Mouse (Mus musculus) kidney, postnatal 36 days (tissue): ENCODE data around the gene Hist1h3f.

ENCODE experiments used
- DNase-seq, 2 experiments: peaks; one replicate each; pipeline ENCODE4 v3.0.0; 2021 to 2022; ENCODE audit warnings: mixed read lengths in 2 of 2

Gene Hist1h3f

DNA sequence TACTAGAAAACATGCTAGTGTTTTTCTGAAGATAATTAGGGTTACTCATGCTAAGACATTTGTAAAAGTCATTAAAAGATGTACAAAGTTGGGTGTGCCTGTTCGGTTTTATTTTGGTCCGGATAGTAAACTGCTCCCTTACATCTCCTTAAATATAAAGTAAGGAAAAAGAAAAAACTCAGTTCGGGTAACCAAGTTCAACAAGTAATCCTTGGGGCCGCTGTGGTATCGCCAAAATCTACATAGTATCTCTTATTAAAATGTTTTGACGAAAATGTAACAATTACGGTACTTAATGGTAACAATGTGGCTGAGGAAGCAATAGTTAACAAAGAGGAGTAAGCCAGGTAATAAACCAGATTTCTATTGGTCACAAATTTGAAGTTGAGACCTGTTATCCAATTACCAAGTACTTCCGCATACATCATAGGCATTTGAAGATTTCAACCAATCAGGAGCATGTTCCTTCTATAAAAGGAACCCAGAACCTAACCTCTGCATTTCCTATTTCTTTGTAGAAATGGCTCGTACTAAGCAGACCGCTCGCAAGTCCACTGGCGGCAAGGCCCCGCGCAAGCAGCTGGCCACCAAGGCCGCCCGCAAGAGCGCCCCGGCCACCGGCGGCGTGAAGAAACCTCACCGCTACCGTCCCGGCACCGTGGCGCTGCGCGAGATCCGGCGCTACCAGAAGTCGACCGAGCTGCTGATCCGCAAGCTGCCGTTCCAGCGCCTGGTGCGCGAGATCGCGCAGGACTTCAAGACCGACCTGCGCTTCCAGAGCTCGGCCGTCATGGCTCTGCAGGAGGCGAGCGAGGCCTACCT lies at the start of gene Hist1h3f:
Gene Hist1h3f, plus strand, starts transcription at position 88 of the 822 bp plus-strand sequence.
- peak; percentile 64 to 90 for DNase-seq

DNA sequence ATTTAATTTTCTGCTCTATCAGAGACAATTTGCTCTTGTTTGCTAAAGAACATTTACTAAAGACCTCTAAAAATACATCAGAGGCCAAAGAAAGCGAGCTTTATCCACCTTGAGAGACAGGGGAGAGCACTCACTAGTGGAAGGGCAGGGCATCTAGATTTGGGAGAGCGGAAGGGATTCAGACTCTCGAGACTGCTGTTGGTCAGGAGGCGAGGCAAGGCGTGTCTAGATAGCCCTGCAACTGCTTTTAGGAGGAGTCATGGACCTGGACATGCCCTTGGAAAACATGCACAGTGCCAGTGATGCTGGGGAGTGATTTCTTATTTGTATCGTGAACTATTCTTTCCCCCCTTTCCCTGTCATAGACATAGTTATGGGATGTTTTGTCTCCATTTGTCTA lies 48.3 kb upstream of the Hist1h3f start:
- DNase-seq = no peak

DNA sequence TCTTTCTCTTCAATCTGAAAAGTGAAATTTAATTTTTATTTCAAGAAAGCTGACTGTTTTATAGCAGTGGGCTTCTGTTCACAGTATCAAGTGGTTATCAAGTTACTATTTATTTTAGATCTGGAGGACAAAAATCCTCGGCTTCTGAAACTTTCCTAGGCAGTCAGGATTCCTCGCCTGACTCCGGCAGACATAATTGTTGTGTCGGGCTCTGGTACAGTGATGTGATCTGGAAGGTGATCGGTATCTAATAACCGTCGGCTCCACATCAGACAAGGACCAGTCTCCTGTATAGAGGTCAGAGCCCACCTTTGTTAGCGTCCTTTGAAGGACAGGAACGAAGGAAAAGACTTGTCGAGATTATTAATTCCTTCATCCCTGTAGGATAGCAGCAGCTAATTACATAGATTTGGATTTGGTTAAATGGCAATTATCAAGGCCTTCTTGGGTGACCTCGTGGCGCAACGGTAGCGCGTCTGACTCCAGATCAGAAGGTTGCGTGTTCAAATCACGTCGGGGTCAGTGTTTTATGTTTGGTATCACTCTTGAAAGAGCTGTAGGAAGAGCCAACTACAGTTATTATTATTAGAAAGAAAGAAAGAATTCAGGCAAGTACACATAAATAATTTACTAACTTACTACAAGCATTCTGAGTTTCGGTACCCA lies 46.1 kb upstream of the Hist1h3f start:
- DNase-seq = no peak

DNA sequence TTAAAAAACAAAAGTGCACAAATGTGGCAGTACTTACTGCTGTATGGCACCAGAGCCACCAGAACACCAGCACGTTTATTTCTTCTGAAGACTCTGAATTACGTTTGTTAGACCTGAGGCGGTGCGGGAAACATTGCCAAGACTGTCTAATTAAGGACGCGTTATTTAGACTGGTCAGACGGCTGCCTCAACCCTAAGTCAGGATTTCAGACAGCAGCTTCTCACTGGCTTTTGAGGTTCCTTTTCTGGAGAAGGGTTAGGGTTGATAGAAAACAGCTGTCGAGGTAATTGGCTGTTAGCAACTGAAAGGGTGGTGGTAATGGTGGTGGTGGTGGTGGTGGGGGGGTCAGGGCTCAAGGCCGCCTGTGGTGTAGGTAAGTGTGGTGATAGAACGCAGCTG lies 45.2 kb upstream of the Hist1h3f start:
- no peak for DNase-seq

DNA sequence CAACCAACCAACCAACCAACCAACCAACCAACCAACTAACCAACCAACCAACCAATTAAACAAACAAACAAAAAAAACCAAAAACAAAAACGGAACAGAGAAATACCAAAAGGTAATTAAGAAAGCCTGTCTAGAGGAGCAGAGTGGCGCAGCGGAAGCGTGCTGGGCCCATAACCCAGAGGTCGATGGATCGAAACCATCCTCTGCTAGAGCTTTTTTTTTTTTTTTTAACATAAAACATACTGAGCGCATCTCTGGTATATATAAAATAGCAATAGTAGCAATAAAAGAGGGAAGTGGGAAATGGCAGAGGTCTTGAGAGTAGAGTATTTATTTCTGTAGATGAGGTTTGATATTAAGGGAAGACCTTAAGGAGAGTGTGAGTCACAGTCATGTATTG lies 43.9 kb upstream of the Hist1h3f start:
- DNase-seq = no peak

DNA sequence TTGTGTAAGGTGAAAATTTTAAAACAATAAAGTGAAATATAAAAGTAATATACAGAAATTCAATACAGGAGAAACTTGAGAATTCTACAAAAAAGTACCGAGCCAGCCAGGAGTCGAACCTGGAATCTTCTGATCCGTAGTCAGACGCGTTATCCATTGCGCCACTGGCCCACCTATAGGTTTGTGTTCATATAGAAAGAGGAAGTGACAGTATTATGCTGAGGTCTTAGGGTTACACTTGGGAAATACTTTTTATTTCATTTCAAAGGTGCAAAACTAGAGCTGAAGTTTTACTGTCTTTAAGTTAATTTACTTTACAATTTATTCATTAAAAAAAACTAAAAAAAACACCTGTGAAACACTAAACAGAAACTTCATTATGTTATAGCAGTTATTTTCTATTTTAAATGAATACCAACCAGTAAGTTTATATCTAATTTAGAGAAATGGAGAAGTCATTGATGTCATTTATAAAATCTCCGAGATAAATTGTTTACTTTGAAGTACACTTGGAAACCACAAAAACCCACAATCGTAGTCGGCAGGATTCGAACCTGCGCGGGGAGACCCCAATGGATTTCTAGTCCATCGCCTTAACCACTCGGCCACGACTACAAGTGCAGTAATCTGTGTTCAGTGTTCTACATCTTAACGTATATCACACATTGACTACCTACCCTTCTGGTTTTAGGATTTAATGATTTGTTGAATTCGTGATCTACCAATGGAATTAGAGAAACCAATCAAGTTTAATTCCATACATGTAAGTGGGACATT lies 43.2 kb upstream of the Hist1h3f start:
- DNase-seq = peak in 1 of 2 experiments; percentile 34

DNA sequence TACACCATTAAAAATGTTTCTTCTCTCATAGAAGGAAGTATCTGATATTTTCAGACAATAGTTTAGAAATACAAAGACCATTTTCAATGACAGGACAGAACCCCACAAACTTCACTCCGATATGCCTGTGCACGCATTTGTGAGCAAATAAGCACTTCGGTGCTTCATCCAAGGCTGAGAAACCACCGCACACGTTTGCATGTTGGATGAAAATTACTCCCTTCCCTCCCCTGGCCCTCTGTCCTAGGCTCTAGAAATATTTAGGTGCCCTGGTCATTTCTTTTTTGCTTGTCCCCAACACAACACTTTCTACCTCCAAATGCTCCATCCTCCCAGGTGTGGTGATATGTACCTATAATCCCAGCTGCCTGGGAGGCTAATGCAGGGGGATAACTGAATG lies 42.3 kb upstream of the Hist1h3f start:
- DNase-seq = no peak

DNA sequence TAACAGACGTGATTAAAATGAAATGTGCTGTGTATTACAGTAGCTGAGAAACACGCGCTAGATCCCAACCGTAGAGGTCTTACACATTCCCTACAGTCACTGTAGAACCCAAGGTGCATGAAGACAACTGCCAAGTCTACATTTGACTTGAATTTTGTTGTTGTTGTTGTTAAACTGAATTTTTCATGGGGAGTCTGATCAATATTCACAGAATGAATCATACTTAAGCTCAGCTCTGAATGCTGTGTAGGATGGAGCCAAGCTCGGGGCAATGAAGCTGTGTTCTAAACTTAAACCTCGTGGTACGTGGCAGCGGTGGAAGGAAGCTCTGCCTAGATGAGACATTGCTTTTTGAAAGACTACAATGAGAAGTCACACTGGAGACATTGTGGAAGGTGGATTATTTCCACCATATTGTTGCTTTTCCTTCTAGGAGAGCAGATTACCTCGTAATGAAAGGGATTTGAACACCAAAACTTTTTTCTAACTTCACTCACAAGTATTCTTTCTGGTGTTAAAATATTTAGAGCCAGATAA lies 41.8 kb upstream of the Hist1h3f start:
- DNase-seq = no peak

DNA sequence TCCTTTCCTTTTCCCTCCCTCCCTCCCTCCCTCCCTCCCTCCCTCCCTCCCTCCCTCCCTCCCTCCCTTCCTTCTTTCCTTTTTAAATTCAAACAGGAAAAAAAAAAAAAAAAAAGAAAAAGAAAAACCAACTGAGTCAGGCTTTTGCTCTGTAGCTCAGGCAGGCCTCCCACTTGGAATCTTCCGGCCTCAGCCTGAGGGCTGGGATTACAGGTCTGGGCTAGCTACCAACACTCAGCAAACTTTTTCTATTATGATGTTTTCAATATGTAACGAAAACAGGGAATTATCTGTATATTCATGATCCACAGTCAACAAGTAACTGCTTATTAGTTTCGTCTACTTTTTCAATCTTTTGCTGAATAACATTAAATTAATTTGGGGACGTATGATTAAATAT lies 40.9 kb upstream of the Hist1h3f start:
- DNase-seq = no peak

DNA sequence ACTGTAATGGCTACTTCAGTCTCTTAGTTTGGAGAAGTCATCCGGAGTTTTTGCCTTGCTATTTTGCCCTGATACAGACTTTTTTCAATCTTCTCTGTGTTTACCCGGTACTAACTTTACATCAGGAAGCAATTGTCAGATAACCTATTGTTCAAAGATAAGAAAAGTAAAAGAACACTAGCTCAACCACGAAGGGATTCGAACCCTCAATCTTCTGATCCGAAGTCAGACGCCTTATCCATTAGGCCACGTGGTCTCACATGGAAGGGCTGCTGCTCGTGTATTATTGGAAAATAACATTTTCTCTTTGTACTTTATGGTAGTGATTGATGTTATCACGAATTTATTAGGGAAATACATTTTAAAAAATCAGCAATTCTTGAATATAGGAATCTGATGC lies 40.1 kb upstream of the Hist1h3f start:
- DNase-seq = peak in 1 of 2 experiments; percentile 39

DNA sequence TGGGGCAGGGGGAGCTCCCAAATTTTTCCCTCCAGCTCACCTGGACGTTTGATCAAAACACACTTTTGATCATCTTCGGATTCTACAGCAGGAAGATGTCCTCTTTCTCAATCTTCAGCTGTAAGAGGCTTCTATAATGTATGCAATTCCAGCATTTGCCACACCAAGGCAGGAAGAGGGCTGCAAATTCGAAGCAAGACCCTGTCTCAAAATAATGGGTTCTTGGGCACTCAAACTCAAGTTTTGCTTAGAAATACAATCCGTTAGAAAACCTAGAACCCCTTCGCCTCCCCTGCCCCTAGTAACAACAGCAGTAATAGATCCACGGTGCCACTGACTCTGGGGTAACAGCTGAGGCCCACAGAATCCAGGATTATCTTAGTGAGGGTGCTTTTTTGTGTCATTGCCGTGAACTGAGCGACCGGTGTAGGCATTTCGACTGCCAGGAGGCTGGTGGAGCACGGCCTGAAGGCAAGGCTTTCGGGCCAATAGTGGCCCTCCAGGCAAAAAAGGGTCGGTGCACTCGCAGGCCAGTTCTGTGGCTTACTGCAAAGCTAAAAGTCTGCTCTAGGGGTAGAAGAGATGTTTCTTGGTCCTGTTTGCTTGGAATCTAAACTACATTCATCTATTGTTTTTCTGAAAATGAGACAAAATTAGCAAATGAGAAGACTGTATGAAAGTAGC lies 38.0 kb upstream of the Hist1h3f start:
- DNase-seq = no peak

DNA sequence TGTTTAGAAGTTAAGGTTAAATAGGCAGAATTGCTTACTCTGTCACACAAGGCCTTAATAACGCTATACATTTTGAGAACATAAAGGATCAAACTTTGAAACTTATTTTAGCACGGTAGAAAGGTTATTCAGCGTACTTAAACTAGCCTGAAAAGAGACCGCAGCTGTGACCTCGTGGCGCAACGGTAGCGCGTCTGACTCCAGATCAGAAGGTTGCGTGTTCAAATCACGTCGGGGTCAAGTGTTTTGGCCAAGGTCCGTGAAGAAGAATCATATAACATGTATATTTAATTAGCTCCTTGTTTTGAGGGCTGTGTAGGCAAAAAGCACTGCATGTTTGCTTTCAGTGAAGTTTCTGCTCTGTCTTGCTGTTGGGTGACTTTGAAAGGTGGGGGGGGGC lies 37.5 kb upstream of the Hist1h3f start:
- DNase-seq = peak in 1 of 2 experiments; percentile 6

DNA sequence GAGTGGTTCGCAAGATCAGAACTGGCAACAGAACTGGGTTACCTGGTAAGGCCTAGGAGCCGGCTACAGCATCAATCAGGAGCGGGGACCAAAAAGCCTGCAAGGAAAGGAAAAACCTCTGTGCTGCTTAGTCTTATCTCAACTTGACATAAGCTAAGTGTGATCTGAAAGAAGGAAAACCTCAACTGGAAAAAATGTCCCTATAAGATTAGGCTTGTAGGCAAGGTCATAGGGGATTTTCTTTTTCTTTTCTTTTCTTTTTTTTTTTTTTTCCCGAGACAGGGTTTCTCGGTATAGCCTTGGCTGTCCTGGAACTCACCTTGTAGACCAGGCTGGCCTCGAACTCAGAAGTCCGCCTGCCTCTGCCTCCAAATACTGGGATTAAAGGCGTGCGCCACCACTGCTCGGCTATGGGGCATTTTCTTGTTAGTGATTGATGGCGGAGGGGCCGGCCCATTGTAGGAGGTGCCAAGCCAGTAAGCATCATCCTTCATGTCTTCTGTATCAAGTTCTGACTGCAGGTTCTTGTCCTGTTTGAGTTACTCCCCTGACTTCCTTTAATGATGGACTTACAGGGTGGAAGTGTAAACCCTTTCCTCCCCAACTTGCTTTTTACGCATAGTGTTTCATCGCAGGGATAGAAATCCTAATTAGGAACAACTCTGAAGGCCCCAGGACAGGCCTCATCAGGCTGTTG lies 36.9 kb upstream of the Hist1h3f start:
- DNase-seq = no peak

DNA sequence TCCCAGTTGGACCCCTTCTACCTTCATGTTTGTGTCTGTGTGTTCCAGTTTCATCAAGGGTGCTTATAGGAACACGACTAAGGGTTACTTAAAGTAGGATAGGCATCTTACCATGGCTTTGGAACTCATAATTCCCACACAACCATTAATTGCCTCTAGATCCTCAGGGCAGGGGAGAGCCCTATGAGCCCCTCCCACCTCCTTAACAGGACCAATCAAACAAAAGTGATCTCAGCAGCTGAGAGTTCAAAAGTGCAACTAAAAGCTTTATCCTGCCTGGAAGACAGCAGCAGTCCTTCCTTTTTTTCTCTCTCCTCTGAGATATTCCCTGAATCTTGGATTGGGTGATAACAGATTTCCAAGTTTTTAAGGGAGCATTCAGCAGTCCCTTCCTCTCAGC lies 33.7 kb upstream of the Hist1h3f start:
- no peak for DNase-seq

DNA sequence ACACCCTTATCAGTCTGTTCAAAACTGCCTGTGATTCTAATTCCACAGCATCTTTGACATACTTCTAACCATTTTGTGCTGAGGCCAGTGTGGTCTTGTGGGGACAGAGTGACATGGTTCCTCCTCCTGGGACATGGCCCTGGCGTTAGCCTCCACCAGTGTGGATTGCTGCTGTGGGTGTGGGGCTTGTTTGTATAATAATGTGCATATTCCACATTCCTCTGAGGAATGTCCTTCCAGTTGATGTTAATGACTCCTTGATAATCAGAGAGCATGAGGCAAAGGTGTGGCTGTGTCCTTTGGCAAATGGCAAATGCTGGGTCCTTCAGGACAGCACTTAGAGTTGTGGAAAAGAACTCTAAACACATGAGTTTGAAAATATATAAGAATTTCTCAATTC lies 30.3 kb upstream of the Hist1h3f start:
- DNase-seq = no peak

DNA sequence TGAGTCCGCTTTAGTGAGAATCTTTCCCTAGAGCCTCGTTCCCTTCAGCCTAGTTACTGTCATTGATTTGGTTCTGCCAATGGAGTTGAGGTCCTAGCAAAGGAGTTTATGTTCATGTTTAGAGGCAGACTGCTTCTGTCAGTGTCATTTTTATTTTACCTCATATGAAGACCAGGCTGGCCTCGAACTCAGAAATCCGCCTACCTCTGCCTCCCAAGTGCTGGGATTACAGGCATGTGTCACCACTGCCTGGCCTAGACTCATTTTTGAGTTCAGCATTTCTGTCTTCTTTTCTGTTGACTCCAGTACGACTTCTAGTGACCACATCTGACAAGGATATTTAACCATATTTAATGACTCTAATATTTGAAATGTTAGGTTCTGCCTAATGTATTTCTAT lies 28.6 kb upstream of the Hist1h3f start:
- DNase-seq = no peak

DNA sequence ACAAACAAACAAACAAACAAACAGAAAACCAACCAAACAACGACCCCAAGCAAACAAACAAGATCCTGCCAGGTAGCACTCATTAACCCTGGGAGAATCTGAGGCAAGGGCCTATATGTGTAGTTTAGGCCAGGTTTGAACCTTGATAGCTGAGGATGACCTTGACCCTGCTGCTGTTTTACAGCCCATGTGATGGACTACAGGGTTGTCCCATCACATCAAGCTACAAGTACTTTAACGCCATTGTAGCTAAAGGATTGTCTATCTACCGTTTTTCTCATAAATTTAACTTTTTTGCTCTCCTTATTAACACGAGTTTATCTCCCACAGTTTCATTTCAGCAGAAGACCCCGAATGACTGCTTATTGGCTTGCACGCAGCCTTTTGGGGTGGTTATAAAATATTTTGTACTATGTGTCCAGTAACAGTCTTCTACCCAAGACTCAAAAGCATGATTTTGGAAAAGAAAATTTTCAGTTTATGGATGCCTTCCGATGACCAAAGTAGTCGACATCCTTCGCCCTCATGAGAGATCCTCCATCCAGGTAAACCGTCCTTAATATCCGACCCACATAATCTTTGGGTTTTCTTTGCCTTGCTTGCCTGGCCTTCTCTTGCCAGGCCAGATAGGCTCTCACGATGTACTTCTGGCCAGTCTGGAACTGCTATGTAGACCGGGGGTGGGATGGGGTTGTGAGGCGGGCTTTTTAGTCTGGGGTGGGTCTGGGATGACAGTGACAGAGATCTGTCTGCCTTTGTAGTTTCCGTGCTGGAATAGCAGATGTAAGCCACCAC lies 27.8 kb upstream of the Hist1h3f start:
- DNase-seq = no peak

DNA sequence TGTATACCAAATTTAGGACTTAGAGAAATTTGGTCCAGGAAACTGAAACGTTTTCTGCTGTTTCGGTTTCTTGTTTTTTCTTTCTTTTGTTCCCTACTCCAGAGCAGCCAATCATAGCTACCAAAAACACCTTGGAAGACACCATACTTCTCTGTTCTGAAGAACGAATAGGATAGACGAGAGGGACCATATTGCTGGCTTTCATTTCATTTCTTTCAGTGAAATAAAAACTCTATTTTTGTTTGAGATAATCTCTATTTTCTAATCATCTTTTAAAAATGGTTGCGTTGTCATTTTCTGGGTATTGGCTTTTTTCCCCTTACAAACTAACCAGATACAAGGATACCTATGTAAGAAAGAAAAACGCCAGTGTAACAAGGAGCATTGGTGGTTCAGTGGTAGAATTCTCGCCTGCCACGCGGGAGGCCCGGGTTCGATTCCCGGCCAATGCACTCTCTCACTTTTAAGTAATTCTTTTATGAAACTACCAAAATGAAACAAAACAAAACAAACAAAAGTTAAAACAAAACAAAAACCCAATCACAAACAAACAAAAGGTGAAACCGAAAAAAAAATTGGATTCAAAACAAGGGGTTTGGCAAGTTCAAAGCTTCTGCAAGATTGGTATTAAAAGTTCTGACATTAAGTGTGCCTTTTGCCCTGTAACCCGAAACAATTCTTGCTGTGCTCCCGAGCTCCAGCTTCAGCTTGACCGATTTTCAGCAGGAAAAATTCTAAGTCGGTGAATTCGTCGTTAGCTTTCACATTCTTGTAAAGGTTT lies 26.8 kb upstream of the Hist1h3f start:
- DNase-seq = peak; percentile 78 to 89

DNA sequence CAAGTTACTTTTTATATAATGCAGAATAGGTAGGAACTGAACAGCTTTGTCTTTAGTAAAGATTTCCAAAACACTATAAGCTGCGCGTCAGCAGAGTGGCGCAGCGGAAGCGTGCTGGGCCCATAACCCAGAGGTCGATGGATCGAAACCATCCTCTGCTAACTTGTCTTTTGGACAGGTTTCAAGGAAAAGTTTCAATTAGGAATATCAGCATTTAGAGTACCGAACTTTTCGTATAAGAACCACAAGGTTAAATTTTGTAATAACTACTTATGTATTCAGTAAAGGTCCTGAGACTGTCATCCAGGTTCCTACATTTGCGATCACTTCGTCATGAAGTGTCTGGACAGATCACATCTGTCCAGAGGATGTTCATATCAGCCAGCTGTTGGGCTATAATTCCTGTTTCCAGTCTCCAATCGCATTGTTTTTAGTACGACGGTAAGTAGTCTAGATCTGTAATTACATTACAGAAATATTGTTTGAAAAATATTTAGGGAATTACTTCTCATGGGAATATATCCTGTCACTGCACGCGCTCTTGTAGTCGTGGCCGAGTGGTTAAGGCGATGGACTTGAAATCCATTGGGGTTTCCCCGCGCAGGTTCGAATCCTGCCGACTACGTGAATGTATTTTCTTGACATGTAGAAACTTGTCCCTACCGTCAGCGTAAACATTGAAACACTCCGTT lies 26.1 kb upstream of the Hist1h3f start:
- peak; percentile 89 to 90 for DNase-seq

DNA sequence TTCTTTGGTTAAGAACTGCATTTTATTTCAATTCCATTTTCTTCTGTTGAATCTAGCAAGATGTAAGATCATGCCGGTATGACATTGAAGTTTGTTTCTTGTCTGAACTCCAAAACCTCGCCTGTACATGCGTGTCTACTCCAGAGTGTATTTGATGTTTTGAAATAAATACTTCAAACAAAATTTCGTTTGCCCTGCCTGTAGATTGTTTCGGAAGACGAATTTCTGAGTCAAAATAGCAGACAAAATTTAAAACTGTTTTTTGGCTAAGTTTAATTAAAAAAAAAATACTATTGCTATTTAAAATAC lies 25.6 kb upstream of the Hist1h3f start:
- no peak for DNase-seq
